Mouse (Mus musculus) layer of hippocampus, adult 18-20 months (tissue): Measurements from ENCODE around the gene Bcl2l1. TPM values are rescaled to one million over a fixed set of nuclear protein-coding genes. Genes with fewer than 3 reads are reported as not detected.

Experiments
- DNase-seq, 2 experiments: peaks; one replicate each; pipeline ENCODE4 v3.0.0; 2022; ENCODE audit warnings: low spot score in 2 of 2
- total RNA-seq, 2 experiments: library from RNA; stranded (reverse); gene quantifications; 2 replicates each; pipeline ENCODE4 v1.2.3; 2021

Gene Bcl2l1
- total RNA-seq, 2 experiments from 2014 or later = 134 to 146 TPM

DNA sequence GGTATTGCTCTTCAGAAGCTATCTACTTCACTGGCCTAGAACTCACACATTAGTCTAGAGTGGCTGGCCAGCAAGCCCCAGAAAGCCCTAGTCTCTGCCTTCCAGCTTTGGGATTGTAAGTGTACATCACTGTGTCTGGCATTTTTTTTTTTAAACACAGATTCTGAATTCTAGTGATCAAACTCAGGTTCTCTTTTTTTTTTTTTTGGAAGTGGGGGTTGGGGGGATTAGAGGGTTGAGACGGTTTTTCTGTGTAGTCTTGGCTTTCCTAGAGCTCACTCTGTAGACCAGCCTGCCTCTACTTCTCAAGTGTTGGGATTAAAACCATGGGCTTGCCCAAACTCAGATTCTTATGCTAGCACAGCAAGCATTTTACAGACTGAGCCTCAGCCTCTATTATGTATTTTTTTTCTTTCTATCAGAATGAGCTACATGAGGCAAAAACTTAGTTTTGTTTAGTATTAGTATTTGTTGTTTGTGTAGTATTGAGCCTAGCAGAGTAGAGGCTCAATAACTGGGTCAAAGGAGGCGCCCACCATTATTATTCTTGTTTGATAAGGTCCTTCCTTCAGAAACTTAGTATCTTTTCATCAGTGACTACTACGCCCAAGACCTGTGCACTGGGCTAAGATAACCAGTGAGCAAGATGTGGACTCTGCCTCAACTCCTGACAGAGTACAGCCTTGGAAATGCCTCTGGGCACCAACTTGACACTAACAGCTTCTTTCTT, 6.9 kb downstream of the Bcl2l1 start:
- no peak for DNase-seq

- no peak for DNase-seq
These were observed 7.8 kb downstream of the Bcl2l1 start for GRCm38 (mm10) chr2:152823770-152824169.

DNA sequence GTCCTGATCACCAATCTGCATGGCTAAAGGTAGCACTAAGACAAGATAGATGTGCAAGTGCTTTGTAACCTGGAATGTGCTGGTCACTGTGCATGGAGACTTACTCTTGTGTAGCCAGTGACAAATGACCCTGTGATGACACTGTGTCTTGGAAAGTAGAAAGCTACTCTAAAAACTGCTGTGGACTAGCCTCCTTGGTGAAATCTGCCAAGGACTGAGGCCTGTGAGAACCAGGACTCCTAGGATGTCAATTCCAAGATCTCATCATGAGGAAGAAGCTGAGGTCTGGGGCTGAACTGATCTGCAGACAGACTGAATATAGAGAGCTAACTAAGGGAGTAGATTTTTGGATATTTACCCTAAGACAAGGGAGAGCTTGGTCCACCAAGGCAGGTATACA, 10.0 kb downstream of the Bcl2l1 start:
- DNase-seq = no peak

DNA sequence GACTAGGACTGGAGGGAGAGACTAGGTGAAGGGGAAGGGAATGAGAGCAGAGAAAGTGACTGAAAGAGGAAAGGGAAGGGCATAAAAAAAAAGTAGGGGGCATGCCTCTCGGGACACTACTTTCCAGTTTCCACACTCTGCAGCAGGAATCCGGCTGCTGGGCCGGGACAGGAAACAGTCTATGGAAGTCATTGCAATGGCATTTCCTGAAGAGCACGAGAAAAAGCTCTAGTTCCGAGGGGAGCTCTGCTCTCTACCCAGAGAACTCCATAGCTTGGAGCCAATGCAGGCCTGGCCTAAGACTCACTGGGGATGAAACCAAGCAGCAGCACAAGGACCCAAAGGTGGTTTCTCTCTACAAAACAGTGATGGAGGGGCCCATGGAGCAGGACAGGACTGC, 10.5 kb downstream of the Bcl2l1 start:
- DNase-seq = no peak

DNA sequence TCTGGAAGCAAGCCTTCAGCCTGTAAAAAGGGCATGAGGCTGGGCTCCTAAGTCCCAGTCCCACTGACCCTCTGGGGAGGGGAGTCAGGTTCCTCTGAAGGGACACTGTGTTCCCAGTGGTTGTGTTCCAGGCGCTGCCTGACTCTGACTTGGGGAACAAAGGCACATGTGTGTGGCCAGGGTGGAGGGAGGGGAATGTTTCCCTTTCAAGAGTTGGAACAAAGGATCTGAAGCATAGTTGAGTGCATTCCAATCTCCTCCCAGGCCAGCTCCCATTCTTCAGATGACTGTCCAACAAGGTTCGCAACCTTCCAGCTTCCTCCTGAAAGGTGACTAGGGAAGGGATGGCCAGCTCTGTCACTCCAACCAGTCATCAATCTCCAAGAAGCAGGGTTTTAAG, 11.2 kb downstream of the Bcl2l1 start:
- peak in 1 of 2 experiments; percentile 79 for DNase-seq

DNA sequence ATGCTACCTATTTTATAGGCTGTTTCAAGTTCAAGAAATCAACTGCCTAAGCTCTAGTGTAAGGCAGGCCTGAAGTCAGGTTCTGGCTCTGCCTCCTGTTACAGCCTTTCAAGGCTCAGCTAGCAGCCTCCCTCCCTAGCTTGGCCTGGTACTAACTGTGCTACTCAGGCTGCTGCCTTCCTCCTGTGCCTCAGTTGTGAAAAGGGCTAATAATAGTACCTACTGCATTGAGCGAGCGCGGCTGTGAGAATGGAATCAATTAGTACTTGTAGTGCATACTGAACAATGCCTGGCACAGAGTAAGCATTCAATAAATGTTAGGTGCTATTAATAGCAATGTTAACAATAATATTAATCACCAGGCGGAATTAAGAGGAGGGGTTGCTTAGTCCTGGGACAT, 11.6 kb downstream of the Bcl2l1 start:
- DNase-seq = peak in 1 of 2 experiments; percentile 80

- DNase-seq = no peak
These were observed 12.4 kb downstream of the Bcl2l1 start for GRCm38 (mm10) chr2:152819097-152819624.

DNA sequence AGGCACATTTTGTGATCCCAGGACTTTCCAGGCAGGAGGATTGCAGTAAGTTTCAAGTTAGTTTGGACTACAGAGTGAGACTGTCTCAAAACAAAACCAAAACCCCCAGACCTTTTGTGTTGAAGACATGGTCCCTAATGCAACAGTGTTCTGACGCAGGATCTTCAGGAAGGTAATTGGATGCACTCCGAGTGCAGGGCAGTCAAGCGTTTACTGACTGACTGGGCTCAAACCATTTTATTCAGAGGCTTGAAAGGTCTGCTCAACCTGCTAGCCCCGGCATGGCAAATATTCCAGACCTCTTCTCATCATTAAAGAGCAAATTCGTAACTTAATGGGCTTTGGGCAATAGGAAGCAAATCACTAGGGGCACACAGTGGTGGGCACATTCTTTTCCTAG, 12.8 kb downstream of the Bcl2l1 start:
- no peak for DNase-seq

DNA sequence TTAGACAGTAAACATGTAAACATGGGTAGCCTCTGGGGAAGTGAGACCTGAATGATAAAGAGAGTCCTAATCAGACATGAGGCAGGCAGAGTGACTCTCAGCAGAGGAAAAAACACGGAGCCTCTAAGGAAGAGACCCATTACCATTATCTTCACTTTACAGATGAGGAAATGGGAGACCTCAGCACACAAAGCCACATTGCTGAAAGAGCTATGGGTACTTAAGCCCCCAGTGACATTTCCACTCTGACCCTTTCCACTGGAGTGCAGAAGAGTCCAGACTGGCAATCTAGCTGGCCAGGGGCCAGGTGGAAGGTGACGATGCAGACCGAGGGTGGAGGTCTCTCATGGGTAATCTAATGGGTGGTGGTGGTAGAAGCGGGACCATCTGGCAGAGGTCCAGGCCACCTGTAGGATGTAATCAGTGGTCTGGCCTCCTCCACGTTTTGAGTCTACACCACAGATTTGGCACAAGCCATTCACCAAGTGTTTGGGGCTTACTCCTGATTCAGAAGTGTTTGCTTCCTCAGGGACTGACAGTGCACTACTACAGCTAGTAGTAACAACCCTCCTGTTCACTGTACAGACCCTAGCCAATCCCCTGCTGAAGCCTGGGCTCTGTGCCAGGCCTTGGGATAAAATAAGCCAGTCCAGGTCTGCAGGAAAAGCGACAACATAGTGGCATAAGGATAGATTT, 13.8 kb downstream of the Bcl2l1 start:
- peak in 1 of 2 experiments; percentile 50 for DNase-seq

- DNase-seq = no peak
These were observed 14.7 kb downstream of the Bcl2l1 start for GRCm38 (mm10) chr2:152816657-152817348.

- no peak for DNase-seq
These were observed 15.5 kb downstream of the Bcl2l1 start for GRCm38 (mm10) chr2:152815879-152816656.

GRCm38 (mm10) chr2:152814213-152814874, 17.2 kb downstream of the Bcl2l1 start:
- no peak for DNase-seq

GRCm38 (mm10) chr2:152813232-152813631, 18.3 kb downstream of the Bcl2l1 start:
- no peak for DNase-seq

DNA sequence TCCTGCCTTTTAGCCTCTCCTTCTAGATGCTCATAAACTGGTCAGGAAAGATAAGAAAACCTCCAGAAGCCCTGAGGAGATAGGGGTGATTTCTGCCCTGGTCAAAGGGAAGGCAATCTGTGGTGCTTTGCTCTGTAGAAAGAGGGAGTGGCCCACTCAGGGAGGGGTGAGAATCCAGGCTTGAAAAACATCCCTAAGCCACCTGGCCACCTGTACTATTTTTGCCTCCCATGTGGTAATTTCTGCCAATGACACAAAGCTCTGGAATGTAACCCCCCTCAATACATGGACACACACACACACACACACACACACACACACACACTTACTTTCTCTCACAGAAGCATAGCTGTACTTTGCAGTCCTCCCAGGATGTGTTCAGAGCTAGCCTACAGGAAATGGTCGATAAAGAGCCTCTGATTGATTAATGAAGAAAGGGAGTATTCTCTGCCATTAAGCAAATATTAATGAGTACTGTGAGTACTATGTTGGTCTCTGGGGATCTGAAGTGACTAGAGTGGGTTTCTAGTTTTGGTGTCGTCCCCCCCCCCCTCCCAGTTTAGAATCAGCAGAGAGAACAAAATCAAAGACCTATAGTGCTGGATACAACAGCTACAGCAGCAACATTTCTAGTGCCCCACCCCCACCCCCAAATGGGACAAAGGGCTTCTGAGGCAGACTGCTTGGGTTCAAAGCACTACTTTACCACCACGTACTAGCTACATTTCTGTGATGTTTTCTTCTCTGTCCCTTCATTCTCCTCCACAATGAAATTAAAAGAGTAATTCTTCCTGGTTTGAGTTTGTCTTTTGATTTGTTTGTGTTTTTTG, 20.0 kb downstream of the Bcl2l1 start:
- no peak for DNase-seq

DNA sequence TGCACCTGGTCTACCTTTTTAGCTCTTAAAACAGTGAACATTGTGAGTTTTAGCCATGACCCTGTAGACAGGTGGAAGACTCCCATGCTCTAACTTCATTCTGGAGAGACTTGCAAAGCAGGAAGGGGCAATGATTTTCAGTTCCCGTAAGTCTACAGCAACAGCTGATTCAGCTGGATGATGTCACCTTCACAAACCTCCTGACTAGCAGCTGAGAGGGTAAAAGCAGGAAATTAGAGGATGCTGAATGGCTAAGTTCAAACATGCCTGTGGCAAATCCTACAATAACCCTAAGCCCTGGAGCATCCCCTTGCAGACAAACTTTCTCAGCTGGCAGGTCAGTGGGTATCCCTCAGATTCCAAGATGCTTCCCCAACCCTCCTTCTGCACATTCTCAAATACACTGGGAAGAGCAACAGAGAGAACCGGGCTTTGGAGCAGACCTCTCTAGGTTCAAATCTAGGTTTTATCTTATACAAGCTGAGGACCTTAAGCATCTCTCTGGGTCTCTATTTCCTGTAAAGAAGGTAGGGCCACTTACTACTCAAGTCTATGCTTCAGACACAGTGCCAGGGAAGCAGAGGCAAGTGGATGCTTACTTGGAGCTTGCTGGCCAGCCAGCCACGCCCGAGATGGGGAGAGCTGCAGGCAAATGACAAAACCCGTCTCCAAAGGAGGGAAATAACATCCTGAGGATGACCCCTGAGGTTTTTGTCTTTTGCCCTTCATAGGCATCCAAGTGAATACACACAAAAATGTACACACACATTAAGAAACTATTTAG, 21.2 kb downstream of the Bcl2l1 start:
- DNase-seq = no peak

DNA sequence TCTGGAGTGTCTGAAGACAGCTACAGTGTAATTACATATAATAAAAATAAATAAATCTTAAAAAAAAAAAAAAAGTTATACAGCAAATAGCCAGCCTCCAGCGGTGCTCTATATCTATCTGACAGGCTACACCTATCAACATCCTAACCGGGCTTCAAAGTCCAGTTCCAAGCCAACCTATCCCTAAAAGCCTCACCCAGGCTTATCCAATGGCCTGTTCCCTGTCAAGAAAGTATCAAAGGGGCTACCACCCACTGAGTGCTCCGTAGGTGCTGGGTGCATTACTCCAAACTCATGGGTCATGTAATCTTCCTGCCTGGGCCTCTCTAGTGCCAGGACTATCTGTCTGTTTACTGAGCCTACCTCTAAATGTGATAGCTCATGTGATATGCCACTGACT, 23.4 kb downstream of the Bcl2l1 start:
- DNase-seq = no peak

GRCm38 (mm10) chr2:152806037-152806436, 25.5 kb downstream of the Bcl2l1 start:
- no peak for DNase-seq

- DNase-seq = no peak
These were observed 26.4 kb downstream of the Bcl2l1 start for GRCm38 (mm10) chr2:152805111-152805490.
